Mouse (Mus musculus): ENCODE measurements around the gene Nup85.
"Not testable (repeated sequence)": the region's sequence is repeated elsewhere in the genome, so short reads cannot be mapped to it uniquely, and the experiment has no call there.

- TF ChIP-seq CTCF, EP300 (IDR thresholded peaks at IDR 0.05; ENCODE audit: low read depth): not testable (repeated sequence)
Measured at GRCm38 (mm10) chr11:115526446-115526845, 37.8 kb upstream of the Nup85 start.
